ENCODE assay signal across 14 mouse cellular contexts in genomic region chr6:92407259-92407658, GRCm38 (mm10).
DNase-seq lines count a peak whose midpoint lies in the region; ATAC-seq lines count a peak whose summit lies in the region.
"Had no signal": no experiment of that assay in that cellular context is flagged by ENCODE, and none has a peak within 500 bp of the region (broad histone marks: within the 10 kb centered on the region; RNA-seq: fewer than 3 reads in every experiment).

No protein-coding gene starts in this region.

- H3K4me3 ChIP-seq in forebrain, embryonic 11.5 days (ENCODE audit: low read depth, low read length), result no peak overlapping the region
- no peak overlapping the region for H3K4me3 ChIP-seq in forebrain, embryonic 16.5 days (replicated peaks; ENCODE audit: low read length)
- no peak overlapping the region for H3K4me3 ChIP-seq in hindbrain, embryonic 10.5 days
- H3K4me3 ChIP-seq in midbrain, embryonic 12.5 days, result no peak overlapping the region
- H3K4me3 ChIP-seq: heart, adult 2 months had no signal

- no peak overlapping the region for H3K9ac ChIP-seq in forebrain, embryonic 11.5 days (ENCODE audit: low read length)
- no peak overlapping the region for H3K9ac ChIP-seq in forebrain, embryonic 16.5 days (replicated peaks; ENCODE audit: low read depth, low read length)
- no peak overlapping the region for H3K9ac ChIP-seq in midbrain, embryonic 12.5 days (replicated peaks)

- no peak overlapping the region for H3K27ac ChIP-seq in forebrain, embryonic 11.5 days (ENCODE audit: low read depth, low read length)
- H3K27ac ChIP-seq in forebrain, embryonic 16.5 days (ENCODE audit: low read length), result no peak overlapping the region
- H3K27ac ChIP-seq in hindbrain, embryonic 10.5 days, result no peak overlapping the region
- H3K27ac ChIP-seq in midbrain, embryonic 12.5 days (replicated peaks), result peak overlapping the region; percentile 65
- H3K27ac ChIP-seq: heart, adult 2 months; macrophage had no signal

- no peaks in the 10 kb centered on the region for H3K27me3 ChIP-seq in forebrain, embryonic 11.5 days (ENCODE audit: control insufficient read depth, insufficient read depth, low read length)
- H3K27me3 ChIP-seq in forebrain, embryonic 16.5 days (replicated peaks; ENCODE audit: control insufficient read depth, insufficient read depth, low read length), result no peaks in the 10 kb centered on the region
- H3K27me3 ChIP-seq in hindbrain, embryonic 10.5 days (ENCODE audit: insufficient read depth, poor library complexity, severe bottlenecking), result no peaks in the 10 kb centered on the region
- no peaks in the 10 kb centered on the region for H3K27me3 ChIP-seq in midbrain, embryonic 12.5 days

- 60% methylated on average over 5 of the region's 5 CpGs for WGBS in forebrain, embryonic 11.5 days
- 41% methylated on average over 5 of the region's 5 CpGs for WGBS in forebrain, embryonic 16.5 days
- WGBS in hindbrain, embryonic 10.5 days, result 71% methylated on average over 5 of the region's 5 CpGs
- WGBS in midbrain, embryonic 12.5 days, result 39% methylated on average over 5 of the region's 5 CpGs

- H3K9me3 ChIP-seq in forebrain, embryonic 11.5 days (ENCODE audit: control insufficient read depth, low read length), result no peaks in the 10 kb centered on the region
- no peaks in the 10 kb centered on the region for H3K9me3 ChIP-seq in forebrain, embryonic 16.5 days (ENCODE audit: control insufficient read depth, low read length)
- H3K9me3 ChIP-seq in hindbrain, embryonic 10.5 days, result no peaks in the 10 kb centered on the region
- H3K9me3 ChIP-seq in midbrain, embryonic 12.5 days, result no peaks in the 10 kb centered on the region

- H3K4me1 ChIP-seq in forebrain, embryonic 11.5 days (replicated peaks; ENCODE audit: control insufficient read depth, insufficient read depth, low read length), result no peaks in the 10 kb centered on the region
- no peaks in the 10 kb centered on the region for H3K4me1 ChIP-seq in forebrain, embryonic 16.5 days (replicated peaks; ENCODE audit: control insufficient read depth, insufficient read depth, low read length)
- H3K4me1 ChIP-seq in hindbrain, embryonic 10.5 days (replicated peaks), result peaks cover 4% of the 10 kb centered on the region; the same call in 1 of the 2 replicates
- H3K4me1 ChIP-seq in midbrain, embryonic 12.5 days, result peaks cover 4% of the 10 kb centered on the region

- peak; percentile 60; the same call in 1 of the 2 replicates for ATAC-seq in forebrain, embryonic 11.5 days (replicated peaks; ENCODE audit: low FRiP score)
- ATAC-seq in forebrain, embryonic 16.5 days, result no peak
- peak; percentile 62 for ATAC-seq in midbrain, embryonic 12.5 days (ENCODE audit: low FRiP score, low read depth)

- H3K36me3 ChIP-seq in forebrain, embryonic 11.5 days (ENCODE audit: control insufficient read depth, insufficient read depth, low read length), result no peaks in the 10 kb centered on the region
- no peaks in the 10 kb centered on the region for H3K36me3 ChIP-seq in forebrain, embryonic 16.5 days (ENCODE audit: control insufficient read depth, insufficient read depth)
- peaks cover 28% of the 10 kb centered on the region for H3K36me3 ChIP-seq in hindbrain, embryonic 10.5 days
- H3K36me3 ChIP-seq in midbrain, embryonic 12.5 days, result peaks cover 12% of the 10 kb centered on the region

- H3K4me2 ChIP-seq in forebrain, embryonic 11.5 days (ENCODE audit: low read depth, low read length, severe bottlenecking), result no peak overlapping the region
- H3K4me2 ChIP-seq in forebrain, embryonic 16.5 days (ENCODE audit: low read length), result no peak overlapping the region
- no peak overlapping the region for H3K4me2 ChIP-seq in midbrain, embryonic 12.5 days (replicated peaks)

- intact Hi-C loops in gastrocnemius, postnatal 14 days (cut with DNase I; ENCODE audit: low total_unique reads), result no loop called here

- peak; percentile 68 for DNase-seq in forebrain, embryonic 11.5 days (ENCODE audit: low spot score)
- DNase-seq in hindbrain, embryonic 10.5 days (ENCODE audit: low spot score), result peak; percentile 18
- DNase-seq in retina, embryonic 14.5 days (ENCODE audit: low spot score), result peak; percentile 31
- no peak for DNase-seq in layer of hippocampus, adult 11-12 months (ENCODE audit: low spot score)
- no peak for DNase-seq in thymus, postnatal 14 days
- no peak for DNase-seq in gastrocnemius, postnatal 14 days
- DNase-seq: cerebellum, adult 18-20 months; heart, adult 2 months; heart, postnatal 14 days; kidney, adult 11 months; right cerebral cortex, postnatal 14 days had no signal

Comparison
In these comparisons a context has a peak if more than half of its experiments do, and no peak if none do; other contexts are left out.
1. DNase-seq: peak in forebrain, embryonic 11.5 days (single experiment), hindbrain, embryonic 10.5 days (single experiment) and retina, embryonic 14.5 days (single experiment); none in layer of hippocampus, adult 11-12 months (single experiment), thymus, postnatal 14 days (single experiment) and gastrocnemius, postnatal 14 days (single experiment).